Mouse (Mus musculus) bone marrow, adult 2 months (tissue): ENCODE results near the gene Plpp6. TPM values are rescaled to one million over a fixed set of nuclear protein-coding genes. Genes with fewer than 3 reads are reported as not detected.

Experiments
- H3K27ac ChIP-seq: fragments of 200-500 bp; 2 replicates; pipeline ENCODE4 v1.5.1; 2012; ENCODE audit warnings: low read depth, mild to moderate bottlenecking, control low read depth, inconsistent platforms, low read length; ENCODE audit not compliant: control insufficient read depth, poor library complexity, insufficient read depth
- H3K4me1 ChIP-seq: fragments of 200-500 bp; 2 replicates; pipeline ENCODE4 v1.6.1; 2011; ENCODE audit warnings: low read length; ENCODE audit not compliant: control insufficient read depth, insufficient read depth
- H3K4me3 ChIP-seq: fragments of 200-500 bp; replicated peaks from 2 replicates; pipeline ENCODE3; 2011; ENCODE audit warnings: mild to moderate bottlenecking, low read depth, low read length, control low read depth; ENCODE audit not compliant: control insufficient read depth
- CTCF ChIP-seq: fragments of 200-500 bp; IDR thresholded peaks from 2 replicates; pipeline ENCODE4 v1.5.1; 2011; ENCODE audit warnings: low read length, control low read depth; ENCODE audit not compliant: control insufficient read depth, insufficient read depth
- POLR2A ChIP-seq: fragments of 200-500 bp; IDR thresholded peaks from 2 replicates; pipeline ENCODE4 v1.6.1; 2011; ENCODE audit warnings: low read depth, mild to moderate bottlenecking, control low read depth, low read length, borderline replicate concordance; ENCODE audit not compliant: control insufficient read depth
- WGBS: fragments of 180-500 bp; shearing (Covaris S2); methylation state at CpG from one replicate; pipeline ENCODE4 v1.1.7; 2018; 5-methylcytosine and 5-hydroxymethylcytosine counted together
- polyA plus RNA-seq: library from polyadenylated mRNA; stranded (reverse); fragments of >200 nt; gene quantifications from 2 replicates; pipeline ENCODE4 v1.2.4, GENCODE M21; 2011; ENCODE audit warnings: low replicate concordance; ENCODE audit not compliant: missing spikeins, insufficient read depth, insufficient read length

Plpp6 gene
- polyA plus RNA-seq, 1 experiment: 3.5 TPM

- 79% methylated on average over 11 of the region's 11 CpGs for WGBS
- TF ChIP-seq CTCF (no peak), POLR2A (no peak)
- Histone ChIP-seq H3K27ac (no peak within 1 kb of the TSS), H3K4me3 (no peak within 1 kb of the TSS), H3K4me1 (peaks cover 5% of the 10 kb centered on the region; the same call in 1 of the 2 replicates)
Measured at GRCm38 (mm10) chr19:28967652-28968051, 3.9 kb downstream of the Plpp6 start, which contains the start of gene 4430402I18Rik. Gene 4430402I18Rik, minus strand, starts transcription at chr19:28967800.

- TF ChIP-seq POLR2A (no peak), CTCF (no peak)
- peaks cover 5% of the 10 kb centered on the region; the same call in 1 of the 2 replicates for H3K4me1 ChIP-seq
- H3K27ac ChIP-seq: no peak overlapping the region
- 57% methylated on average over 4 of the region's 4 CpGs for WGBS
- no peak overlapping the region for H3K4me3 ChIP-seq
Measured at GRCm38 (mm10) chr19:28968178-28968577, 4.4 kb downstream of the Plpp6 start.

- no peak for TF ChIP-seq POLR2A
- TF ChIP-seq CTCF: no peak
- WGBS: 87% methylated on average over 5 of the region's 5 CpGs
- peaks cover 5% of the 10 kb centered on the region; the same call in 1 of the 2 replicates for H3K4me1 ChIP-seq
- H3K27ac ChIP-seq: no peak overlapping the region
- no peak overlapping the region for H3K4me3 ChIP-seq
Measured at GRCm38 (mm10) chr19:28969231-28969630, 5.5 kb downstream of the Plpp6 start.

GRCm38 (mm10) chr19:28970251-28970650 is 6.5 kb downstream of the Plpp6 start:
- no peak overlapping the region for H3K27ac ChIP-seq
- WGBS: 82% methylated on average over 11 of the region's 11 CpGs
- no peak overlapping the region for H3K4me3 ChIP-seq
- TF ChIP-seq CTCF (no peak), POLR2A (no peak)
- peaks cover 3% of the 10 kb centered on the region; the same call in 1 of the 2 replicates for H3K4me1 ChIP-seq

GRCm38 (mm10) chr19:28974862-28975611 is 11.3 kb downstream of the Plpp6 start:
- Histone ChIP-seq H3K4me1 (no peaks in the 10 kb centered on the region), H3K27ac (no peak overlapping the region), H3K4me3 (no peak overlapping the region)
- WGBS: 34% methylated on average over 35 of the region's 35 CpGs
- TF ChIP-seq POLR2A (no peak), CTCF (peak; percentile 88)

GRCm38 (mm10) chr19:28982617-28983016 is 18.9 kb downstream of the Plpp6 start:
- Histone ChIP-seq H3K4me3 (no peak overlapping the region), H3K27ac (no peak overlapping the region), H3K4me1 (no peaks in the 10 kb centered on the region)
- WGBS: 66% methylated on average over 7 of the region's 7 CpGs
- TF ChIP-seq POLR2A: no peak
- TF ChIP-seq CTCF: no peak

GRCm38 (mm10) chr19:28989515-28989914 is 25.8 kb downstream of the Plpp6 start:
- TF ChIP-seq CTCF (no peak), POLR2A (no peak)
- Histone ChIP-seq H3K4me3 (peak overlapping the region; percentile 95), H3K27ac (no peak overlapping the region), H3K4me1 (no peaks in the 10 kb centered on the region; the same call in 1 of the 2 replicates)
- 47% methylated on average over 8 of the region's 8 CpGs for WGBS

- no peak for TF ChIP-seq CTCF
- TF ChIP-seq POLR2A: peak; percentile 84; the same call in 1 of the 2 replicates
- WGBS: 0% methylated on average over 37 of the region's 37 CpGs
- peak within 1 kb of the TSS; percentile 91 for H3K27ac ChIP-seq
- peak within 1 kb of the TSS; percentile 95 for H3K4me3 ChIP-seq
- no peaks in the 10 kb centered on the region; the same call in 1 of the 2 replicates for H3K4me1 ChIP-seq
Measured at GRCm38 (mm10) chr19:28990194-28990589, 26.4 kb downstream of the Plpp6 start, which contains the start of gene Cdc37l1. Gene Cdc37l1, plus strand, starts transcription at chr19:28990352.
